Mouse (Mus musculus) cortical plate, adult 2 months (tissue): ENCODE results near the gene Cd52. TPM values are rescaled to one million over a fixed set of nuclear protein-coding genes. Genes with fewer than 3 reads are reported as not detected.

Source experiments
- H3K27ac ChIP-seq: fragments of 200-500 bp; 2 replicates; pipeline ENCODE4 v1.5.1; 2012; ENCODE audit warnings: low read length, control low read depth, inconsistent platforms; ENCODE audit not compliant: insufficient read depth
- H3K4me1 ChIP-seq: fragments of 200-500 bp; 2 replicates; pipeline ENCODE4 v1.6.1; 2011; ENCODE audit warnings: low read length; ENCODE audit not compliant: control insufficient read depth, insufficient read depth
- H3K4me3 ChIP-seq: fragments of 200-500 bp; 2 replicates; pipeline ENCODE4 v1.5.1; 2011; ENCODE audit warnings: mild to moderate bottlenecking, low read length, control low read depth; ENCODE audit not compliant: insufficient read depth
- CTCF ChIP-seq: fragments of 200-500 bp; IDR thresholded peaks from 2 replicates; pipeline ENCODE4 v1.5.1; 2011; ENCODE audit warnings: mild to moderate bottlenecking, control low read depth, low read length; ENCODE audit not compliant: insufficient read depth; ENCODE audit errors: extremely low read depth
- POLR2A ChIP-seq: fragments of 200-500 bp; IDR thresholded peaks from 2 replicates; pipeline ENCODE4 v1.6.1; 2011; ENCODE audit warnings: mild to moderate bottlenecking, low read length, control low read depth; ENCODE audit not compliant: insufficient read depth; ENCODE audit errors: extremely low read depth
- polyA plus RNA-seq: library from polyadenylated mRNA; depleted of rRNA; stranded (reverse); fragments of >200 nt; gene quantifications from 2 replicates; pipeline ENCODE4 v1.2.3, GENCODE M21; 2012

Gene Cd52
- polyA plus RNA-seq, 1 experiment: 5.5 TPM

DNA sequence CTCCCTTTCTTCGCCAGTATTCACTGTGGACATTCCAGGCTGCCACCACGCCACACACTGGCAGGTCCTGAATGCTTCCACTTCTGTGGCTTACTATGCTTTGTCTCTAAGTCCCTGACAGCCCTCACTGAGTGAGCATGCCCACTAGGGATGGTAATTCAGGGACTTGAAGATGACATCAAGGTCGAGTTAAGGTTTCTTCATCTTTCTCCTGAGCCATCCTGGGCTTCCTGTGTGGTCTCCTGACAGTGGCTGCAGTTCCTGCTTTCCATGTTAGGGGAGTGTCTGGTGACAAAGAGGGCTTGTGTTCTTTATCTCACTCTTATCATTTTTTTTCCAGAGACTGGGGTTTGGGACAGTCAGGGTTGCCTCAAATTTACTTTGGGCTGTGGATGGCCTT, 15.8 kb upstream of the Cd52 start:
- TF ChIP-seq POLR2A (no peak), CTCF (no peak)
- Histone ChIP-seq H3K4me3 (no peak overlapping the region), H3K4me1 (no peaks in the 10 kb centered on the region; the same call in 1 of the 2 replicates), H3K27ac (no peak overlapping the region)

DNA sequence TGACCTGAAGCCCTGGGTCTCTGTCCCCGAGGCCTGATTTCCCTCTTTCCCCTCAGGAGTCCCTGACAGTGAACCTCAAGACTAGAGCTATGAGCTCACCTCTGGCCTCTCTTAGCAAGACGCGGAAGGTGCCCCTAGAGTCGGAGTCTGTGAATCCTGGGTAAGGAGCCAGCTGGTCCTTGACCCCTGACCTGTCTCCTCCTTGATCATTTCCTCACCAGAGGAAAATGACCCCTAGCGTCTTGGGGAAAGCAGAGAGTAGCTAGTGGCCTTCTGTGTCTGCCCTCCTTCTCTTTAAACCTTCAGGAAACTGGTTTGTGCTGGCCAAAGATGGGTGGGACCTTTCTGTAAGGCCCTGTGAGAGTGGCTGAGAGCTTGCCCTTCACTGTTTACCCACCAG, 13.3 kb upstream of the Cd52 start:
- no peaks in the 10 kb centered on the region; the same call in 1 of the 2 replicates for H3K4me1 ChIP-seq
- no peak overlapping the region for H3K4me3 ChIP-seq
- TF ChIP-seq CTCF (no peak), POLR2A (no peak)
- H3K27ac ChIP-seq: no peak overlapping the region

DNA sequence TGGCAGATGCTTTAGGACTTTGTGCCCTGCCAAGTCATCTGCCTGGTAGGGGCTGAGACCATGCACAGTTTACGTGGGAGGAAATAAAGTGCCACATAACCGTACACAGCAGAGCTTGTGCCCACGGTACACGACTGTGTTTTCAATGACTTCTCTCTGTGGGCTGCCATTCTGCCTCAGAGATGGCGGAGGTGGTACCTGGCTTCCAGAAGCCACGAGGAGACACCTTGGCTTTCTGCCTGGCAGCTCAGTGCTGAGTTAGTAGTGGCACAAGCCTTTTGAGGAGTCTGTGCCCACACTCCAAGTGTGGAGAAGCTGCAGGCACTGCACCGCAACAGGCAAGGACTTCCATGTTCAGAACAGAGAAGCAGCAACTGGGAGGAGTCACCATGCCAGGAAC, 12.8 kb upstream of the Cd52 start:
- H3K27ac ChIP-seq: no peak overlapping the region
- TF ChIP-seq CTCF (no peak), POLR2A (no peak)
- no peaks in the 10 kb centered on the region; the same call in 1 of the 2 replicates for H3K4me1 ChIP-seq
- H3K4me3 ChIP-seq: no peak overlapping the region

DNA sequence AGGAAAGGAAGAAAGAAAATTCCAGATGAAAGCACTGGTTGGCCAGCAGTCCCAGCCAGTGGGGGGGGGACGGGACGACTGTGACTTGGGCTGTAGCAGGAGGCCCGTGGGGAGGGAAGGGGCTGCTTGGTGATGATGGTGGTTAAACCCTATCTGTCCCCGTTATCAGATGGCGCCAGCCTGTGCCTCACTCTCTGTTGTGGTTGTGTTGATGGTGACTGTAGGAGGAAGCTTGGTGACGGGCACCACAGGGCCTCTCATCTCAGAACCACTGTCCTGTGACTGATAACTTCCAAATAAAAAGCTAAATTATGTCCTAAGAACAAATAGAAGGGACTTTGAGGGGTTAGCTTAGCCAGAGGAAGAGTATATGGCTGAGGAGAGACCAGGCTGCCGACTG, 11.2 kb upstream of the Cd52 start:
- TF ChIP-seq CTCF (no peak), POLR2A (no peak)
- H3K4me3 ChIP-seq: no peak overlapping the region
- H3K27ac ChIP-seq: no peak overlapping the region
- H3K4me1 ChIP-seq: no peaks in the 10 kb centered on the region; the same call in 1 of the 2 replicates

DNA sequence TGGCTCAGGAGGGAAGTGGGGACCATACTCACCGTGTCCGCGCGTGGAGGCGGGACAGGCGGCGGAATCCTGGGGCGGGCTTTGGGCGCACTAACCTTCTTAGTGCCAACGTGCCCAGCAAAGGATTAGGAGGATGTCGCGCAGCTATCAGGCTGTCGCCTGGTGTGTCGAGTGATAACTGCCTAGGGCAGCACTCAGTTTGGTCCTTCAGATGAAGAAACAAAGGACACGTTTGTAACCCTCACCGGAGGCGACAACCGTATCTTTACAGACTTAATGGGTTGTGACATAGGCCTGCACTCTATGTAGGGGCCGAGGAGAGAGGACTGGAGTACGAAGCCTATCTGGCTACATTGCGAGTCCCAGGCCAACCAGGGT, 7.8 kb upstream of the Cd52 start:
- Histone ChIP-seq H3K4me3 (peak overlapping the region; percentile 74), H3K27ac (no peak overlapping the region), H3K4me1 (no peaks in the 10 kb centered on the region)
- no peak for TF ChIP-seq POLR2A
- TF ChIP-seq CTCF: no peak

DNA sequence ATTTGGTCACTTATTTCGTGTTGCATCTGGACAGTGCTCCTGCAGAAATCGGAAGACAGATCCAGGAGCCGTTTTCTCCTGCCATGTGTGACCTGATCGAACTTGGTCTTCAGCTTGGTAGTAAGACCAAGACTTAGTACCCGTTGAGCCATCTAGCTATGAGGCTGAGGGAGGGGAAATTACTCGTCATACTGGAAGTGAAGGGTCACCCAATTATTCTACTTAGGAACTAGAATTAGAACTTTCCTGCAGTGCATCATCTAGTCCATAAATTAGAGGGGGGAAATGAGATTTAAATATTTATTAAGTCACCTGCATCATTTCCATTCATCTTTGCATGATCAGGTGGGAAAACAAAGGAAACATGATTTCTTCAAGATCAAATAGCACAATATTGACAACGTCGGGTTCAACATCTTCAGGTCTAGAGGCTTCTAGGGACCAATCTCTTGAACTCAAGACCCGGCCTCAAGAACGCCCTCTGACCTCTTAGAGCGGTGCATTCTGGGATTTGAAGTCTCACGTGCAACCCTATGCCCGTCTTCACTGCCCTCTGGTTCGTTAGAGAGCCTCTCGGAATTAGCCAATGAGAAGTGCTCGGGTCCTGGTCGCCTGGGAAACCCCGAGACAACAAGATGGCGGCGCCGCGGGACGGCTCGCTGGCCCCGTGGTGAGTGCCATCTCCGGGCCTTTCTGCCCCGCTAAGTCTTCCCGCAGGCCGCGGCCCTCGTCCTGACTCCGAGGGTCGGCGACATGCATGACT, 7.3 kb upstream of the Cd52 start, which contains the start of gene Ubxn11:
Gene Ubxn11, plus strand, starts transcription at position 592 of the 763 bp plus-strand sequence.
- Histone ChIP-seq H3K4me1 (no peaks in the 10 kb centered on the region), H3K27ac (no peak within 1 kb of the TSS), H3K4me3 (peak within 1 kb of the TSS; percentile 74)
- TF ChIP-seq POLR2A (no peak), CTCF (no peak)

DNA sequence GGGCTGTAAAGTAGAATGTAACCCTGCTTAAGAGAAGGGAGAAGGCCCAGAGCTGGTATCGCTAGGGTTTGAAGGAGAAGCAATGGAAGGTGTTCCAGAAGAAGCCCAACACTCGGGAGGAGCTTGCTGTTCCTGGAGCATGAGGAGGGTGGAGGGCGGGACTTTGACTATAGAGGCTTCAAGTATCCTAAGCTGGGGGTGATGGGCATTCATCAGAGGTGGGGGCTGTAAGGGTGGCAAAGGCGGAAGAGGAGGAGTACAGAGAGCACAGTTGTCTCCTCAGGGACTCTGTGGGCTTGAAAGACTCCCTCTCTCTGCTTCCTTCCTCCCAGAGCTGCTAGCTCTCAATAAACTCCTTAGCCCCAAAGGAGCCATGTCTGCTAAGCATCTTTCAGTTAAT, 5.4 kb upstream of the Cd52 start:
- no peak overlapping the region for H3K4me3 ChIP-seq
- H3K4me1 ChIP-seq: no peaks in the 10 kb centered on the region
- no peak for TF ChIP-seq POLR2A
- TF ChIP-seq CTCF: no peak
- no peak overlapping the region for H3K27ac ChIP-seq

DNA sequence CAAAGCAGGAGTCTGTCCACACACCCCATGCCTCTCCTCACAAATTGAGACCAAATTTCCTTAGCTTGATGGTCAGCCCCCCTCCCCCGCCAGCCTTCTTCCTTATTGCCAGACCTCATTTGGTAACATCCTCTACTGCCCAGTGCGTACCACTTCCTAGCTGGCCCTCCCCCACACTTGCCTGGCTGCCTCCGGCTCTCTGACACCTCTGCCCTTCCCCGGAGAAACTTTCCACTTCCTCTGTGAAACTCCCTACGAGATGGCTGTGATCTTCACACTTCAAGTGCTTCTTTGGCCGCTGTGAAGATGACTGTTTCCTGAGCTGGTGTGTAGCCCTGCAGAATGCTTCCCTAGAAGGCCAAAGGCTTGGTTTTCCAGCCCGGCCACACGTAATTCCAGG, 3.7 kb upstream of the Cd52 start:
- Histone ChIP-seq H3K4me3 (no peak overlapping the region), H3K27ac (0 out of 2 replicates have a peak overlapping the region, but pooled peaks have one; percentile 44), H3K4me1 (no peaks in the 10 kb centered on the region)
- TF ChIP-seq POLR2A (no peak), CTCF (no peak)

DNA sequence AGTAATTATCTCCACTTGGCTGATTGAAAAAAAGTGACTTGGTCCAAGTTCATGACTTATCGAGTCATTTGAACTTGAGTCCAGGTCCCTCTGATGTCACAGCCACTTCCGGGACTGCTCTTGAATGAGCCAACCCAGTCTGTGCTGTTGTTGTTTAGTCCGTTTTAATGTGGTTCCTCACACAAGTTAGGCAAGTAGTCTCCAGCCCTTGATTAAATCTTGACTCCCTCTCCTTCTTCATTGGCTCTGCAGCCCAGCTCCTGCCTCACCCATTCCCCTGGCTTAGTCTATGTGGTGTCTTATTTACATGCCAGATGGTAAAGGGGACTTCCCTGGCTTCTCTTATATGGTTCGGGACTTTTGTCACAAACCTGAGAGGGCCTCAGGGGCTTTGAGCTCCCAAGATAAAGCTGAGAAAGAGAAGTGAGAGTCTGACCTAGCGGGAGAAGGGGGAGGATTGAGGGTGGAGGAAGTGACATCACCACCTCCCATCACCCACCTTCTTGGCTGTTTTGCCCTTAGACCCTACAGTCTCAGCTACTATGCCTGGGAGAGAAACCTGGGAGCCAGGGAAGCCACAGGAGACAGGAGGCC, 2.2 kb upstream of the Cd52 start:
- Histone ChIP-seq H3K4me1 (no peaks in the 10 kb centered on the region), H3K27ac (no peak overlapping the region), H3K4me3 (no peak overlapping the region)
- TF ChIP-seq CTCF: no peak

DNA sequence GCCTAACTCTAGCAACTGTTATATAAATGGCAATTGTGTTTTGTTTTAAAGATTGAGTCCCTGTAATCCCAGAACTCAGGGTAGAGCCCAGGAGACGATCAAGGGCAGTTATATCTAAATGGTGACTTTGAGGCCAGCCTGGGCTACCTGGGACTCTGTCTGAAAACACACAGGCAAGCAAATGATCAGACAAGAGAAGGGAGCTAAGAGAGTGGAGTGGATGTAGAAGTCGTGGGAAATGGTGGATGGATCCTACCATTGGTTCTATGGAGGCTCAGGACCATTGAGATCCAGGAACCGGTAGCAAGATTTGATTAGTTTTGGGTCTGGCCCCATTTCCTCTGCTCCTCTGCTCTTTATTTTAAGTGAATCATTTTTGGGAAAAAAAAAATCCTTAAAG, 1.2 kb upstream of the Cd52 start:
- TF ChIP-seq POLR2A (no peak), CTCF (no peak)
- Histone ChIP-seq H3K27ac (no peak overlapping the region), H3K4me1 (no peaks in the 10 kb centered on the region), H3K4me3 (no peak overlapping the region)
